Mouse (Mus musculus) hematopoietic stem cell, adult 5-6 weeks (primary cell): ENCODE measurements at regions not wholly inside any gene's neighbourhood (a gene's known extent, or its start where the extent isn't known, plus 50 kb on each side); places are given as distances from the start of the nearest gene placed in this dataset.

Experiments used
- ATAC-seq, 2 experiments: fragments of 125-278 bp in 1 of 2; replicated peaks in 1 of 2; 2 replicates each; pipeline ENCODE4 v1.8.0; 2016 to 2017; ENCODE audit warnings: inconsistent platforms in 2 of 2, mild to moderate bottlenecking in 2 of 2, moderate number of reproducible peaks in 2 of 2, low read depth in 1 of 2, moderate TSS enrichment in 1 of 2; ENCODE audit not compliant: low FRiP score in 2 of 2, poor library complexity in 2 of 2, severe bottlenecking in 2 of 2, insufficient read depth in 1 of 2, low TSS enrichment in 1 of 2

DNA sequence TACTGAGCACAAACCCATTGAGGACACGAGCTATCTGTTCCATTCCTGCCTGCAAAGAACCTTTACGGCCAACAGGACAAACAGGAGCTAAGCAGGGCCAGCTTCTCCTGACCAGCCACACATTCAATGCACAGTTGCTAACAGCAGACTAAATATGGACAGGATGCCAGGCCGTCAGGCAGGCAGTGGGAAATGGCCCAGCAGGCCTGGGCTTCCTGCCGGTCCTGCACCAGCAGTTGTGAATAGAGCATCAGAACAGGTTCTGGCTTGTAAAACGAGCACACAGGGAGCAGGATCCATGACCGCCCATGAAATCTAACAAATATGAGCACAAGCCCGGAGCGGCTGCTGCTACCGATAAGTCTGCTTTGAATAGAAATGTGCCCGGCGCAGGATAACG, 384.0 kb downstream of the Ajap1 start:
- no peak for ATAC-seq

DNA sequence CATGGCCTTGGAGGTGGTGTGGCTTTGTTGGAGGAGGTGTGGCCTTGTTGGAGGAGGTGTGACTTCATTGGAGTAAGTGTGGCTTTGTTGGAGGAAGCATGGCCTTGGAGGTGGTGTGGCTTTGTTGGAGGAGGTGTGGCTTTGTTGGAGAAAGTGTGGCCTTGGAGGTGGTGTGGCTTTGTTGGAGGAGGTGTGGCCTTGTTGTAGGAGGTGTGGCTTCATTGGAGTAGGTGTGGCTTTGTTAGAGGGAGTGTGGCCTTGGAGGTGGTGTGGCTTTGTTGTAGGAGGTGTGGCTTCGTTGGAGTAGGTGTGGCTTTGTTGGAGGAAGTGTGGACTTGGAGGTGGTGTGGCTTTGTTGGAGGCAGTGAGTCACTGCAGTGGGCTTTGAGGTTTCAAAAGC, 385.0 kb downstream of the Ajap1 start:
- ATAC-seq = no peak

DNA sequence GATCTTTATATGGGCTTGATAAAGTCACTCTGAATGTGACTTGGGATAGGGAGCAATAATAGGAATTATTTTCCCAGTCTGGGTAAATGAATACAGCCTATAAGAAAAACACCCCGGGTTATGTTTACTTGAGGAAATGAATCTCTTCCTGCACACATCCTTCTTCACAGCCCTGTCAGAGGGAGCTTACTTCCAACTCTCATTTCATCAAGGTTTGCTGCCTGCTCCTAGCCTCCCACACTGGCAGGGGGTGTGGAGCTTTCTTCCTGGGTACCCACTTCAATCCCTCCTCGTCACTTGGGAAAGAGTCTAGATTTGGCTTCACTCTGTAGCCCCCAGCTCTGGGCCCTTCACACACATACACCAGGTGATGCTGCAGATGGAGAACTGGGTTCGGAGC, 389.5 kb downstream of the Ajap1 start:
- ATAC-seq = no peak

DNA sequence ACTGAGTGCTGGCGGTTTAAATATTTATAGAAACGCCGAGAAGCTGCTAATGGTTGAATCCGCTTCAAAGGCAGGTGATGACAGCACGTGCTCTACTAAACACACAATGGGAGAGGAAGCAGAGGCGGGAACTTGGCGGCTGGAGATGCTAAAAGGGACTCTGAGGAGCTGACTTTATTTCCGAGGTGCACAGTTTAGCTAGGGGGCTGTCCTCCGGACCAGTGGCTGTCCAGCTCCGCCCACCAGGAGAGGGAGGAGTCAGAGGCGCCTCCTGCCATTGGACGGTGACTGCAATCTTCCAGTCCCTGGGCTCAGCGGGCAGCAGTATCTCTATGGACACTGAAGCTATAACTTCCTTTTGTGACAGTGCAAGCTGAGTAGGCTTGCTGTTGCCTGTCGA, 400.4 kb downstream of the Ajap1 start:
- ATAC-seq = no peak

DNA sequence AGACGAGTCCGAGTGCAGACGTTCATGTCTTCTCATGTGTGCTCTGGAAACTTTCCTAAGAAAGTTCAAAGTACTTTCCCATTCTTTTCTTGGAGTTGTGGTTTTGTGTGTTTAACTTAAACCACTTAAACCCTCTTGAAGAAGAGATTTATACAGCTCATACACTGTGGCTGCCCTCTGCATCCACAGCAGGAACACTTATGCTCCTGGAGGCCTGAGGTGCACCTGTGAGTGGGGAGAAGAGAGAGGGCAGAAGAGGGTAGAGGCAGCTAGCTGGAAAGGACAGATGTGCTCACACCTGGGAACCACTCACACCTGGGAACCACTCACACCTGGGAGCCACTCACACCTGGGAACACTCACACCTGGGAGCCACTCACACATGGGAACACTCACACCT, 408.0 kb downstream of the Ajap1 start:
- no peak for ATAC-seq

DNA sequence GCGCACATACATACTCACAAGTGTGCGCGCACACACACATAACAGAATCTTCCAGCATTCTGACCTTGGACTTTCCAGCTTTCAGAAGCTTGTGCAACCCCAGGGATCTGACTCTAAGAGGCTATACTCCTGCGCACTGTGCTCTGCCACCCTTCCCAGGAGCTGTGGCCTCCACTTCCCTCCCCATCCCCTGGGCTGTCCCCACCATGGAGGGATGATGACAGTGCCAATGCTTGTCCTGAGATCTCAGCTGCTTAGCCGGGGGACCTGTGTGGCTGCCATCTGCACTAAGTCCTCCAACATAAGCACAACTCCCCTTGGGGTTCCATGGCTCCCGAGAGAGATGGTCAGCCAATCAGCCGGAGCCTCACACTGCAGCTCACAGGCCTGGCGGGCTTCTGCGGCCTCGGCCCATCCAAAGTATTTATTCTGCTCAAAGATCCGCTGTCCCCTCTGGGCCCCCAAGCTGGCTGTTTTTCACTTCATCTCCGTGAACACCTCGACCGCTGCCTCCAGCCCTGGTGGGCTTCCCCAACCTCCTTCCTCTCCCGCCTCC, 412.3 kb downstream of the Ajap1 start:
- ATAC-seq = no peak

DNA sequence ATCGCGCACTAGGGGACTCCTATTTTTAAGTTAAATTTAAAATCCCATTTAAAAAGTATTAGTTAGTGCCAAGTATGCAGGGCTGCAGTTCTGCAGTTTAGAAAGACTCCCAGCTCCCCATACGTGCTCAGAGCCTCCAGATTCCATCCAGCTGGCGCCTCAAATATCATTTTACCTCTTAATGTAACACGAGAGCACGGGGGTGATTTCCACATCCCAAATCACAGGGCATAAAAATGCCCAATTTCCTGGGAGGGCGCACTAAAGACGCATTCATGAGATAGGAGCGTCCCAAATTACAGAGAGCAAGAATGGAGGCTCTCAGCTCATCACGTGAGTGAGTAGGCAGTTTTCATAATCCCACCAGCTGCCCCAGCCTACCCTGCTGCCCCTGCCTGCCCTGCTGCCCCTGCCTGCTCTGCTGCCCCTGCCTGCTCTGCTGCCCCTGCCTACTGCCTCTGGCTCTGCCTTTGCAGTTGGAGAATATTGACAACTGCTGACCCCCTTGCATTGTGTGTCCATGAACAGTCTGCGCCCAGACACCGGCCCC, 414.1 kb downstream of the Ajap1 start:
- no peak for ATAC-seq

DNA sequence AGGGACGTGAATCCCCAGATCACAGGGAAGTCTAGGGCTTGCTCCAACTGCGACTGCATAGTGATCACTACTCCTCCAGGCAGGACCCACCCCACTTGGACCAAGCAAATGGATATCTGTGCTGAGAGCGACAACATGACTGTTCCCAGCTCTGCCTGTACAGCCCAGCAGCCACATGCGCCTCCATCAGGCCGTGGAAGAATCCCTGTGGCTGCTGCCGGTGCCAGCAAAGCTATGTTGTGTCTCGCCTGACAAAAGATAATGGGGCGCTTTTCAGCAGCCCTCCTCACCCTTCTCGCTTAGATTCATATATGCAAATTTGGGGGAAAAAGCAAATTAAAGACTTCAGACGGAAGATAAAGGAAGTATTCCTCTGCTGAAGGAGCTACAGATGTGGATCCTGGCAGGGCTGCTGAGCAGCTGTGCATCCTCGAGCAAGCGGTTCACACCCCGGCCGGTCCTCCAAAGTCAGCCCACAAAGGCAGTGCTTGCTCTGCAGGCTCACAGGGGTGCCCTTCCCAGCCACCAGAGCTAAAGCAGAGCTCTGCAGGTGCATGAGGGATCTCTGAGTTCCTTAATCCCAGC, 418.5 kb downstream of the Ajap1 start:
- no peak for ATAC-seq

DNA sequence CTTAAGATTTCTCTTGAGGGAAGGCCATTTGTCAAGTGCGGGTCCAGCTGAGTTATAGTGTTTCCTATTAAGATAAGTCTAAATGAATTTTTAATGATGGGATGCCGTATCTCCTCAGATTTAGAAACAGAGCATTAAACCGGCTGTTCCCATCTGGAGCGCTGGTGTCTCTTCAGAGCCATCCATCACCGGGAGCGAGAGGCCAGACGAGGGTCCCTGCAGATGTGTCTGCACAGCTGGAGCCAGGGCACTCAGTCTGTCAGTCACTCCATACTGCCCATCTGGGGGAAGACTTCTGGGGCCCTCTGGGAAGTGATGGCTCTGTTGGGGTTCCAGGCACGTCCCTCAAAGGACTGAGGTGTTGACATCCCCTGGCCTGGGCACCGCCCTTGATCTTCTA, 419.2 kb downstream of the Ajap1 start:
- no peak for ATAC-seq

DNA sequence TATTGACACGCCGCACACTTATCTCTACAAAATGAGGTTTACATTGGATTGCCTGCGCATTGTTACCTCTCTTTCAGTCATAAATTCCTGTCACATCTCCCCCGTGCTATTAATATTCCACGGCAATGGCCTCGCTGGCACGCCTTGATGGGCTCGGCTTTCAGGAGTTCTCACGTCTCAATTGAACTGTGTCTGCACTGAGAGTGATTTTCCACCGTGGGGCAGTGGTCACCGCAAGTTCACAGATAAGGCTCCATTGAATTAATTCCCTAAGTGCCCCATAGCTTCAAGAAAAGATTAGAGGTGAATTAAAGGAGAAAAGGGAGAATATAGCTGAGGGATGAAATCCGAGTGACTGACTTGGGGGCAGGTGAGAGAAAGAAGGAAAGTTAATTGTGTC, 424.5 kb downstream of the Ajap1 start:
- ATAC-seq = no peak

DNA sequence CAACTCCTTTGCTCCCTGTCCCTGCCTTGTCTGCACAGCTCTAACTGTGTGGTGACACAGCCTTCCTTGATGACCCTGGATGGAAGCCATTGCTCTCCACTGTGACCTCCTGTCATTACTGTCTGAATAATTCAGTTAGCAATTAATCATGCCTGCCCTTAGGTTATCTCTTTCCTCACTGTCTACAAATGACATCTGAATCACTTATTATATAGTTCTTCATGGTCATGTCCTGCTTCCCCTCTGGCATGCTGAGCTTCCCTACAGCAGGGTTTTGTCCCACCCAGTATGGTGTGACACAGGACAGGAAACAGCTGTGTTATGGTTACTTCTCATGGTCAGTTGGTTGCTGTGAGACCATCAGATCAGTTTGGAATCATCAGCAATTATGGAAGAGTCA, 458.9 kb downstream of the Ajap1 start:
- no peak for ATAC-seq

DNA sequence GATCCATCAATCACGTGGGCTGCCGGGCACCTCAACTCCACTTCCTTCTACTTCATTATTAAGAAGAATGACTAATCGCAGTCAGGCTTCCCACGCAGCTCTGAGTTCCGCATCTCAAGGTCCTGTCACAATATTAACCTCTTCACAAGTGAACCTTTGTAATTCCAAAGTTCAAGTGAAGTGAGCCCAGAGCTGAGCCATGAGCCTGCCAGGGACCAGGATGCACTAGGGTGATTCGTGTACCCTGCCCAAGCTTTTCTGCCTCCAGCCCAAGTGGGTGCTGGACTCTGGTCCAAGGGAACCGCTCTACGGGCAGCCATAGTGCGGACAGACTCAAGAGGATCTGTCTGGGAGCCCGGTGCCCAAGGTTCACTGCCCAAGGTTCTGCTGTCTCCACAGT, 463.4 kb downstream of the Ajap1 start:
- no peak for ATAC-seq

DNA sequence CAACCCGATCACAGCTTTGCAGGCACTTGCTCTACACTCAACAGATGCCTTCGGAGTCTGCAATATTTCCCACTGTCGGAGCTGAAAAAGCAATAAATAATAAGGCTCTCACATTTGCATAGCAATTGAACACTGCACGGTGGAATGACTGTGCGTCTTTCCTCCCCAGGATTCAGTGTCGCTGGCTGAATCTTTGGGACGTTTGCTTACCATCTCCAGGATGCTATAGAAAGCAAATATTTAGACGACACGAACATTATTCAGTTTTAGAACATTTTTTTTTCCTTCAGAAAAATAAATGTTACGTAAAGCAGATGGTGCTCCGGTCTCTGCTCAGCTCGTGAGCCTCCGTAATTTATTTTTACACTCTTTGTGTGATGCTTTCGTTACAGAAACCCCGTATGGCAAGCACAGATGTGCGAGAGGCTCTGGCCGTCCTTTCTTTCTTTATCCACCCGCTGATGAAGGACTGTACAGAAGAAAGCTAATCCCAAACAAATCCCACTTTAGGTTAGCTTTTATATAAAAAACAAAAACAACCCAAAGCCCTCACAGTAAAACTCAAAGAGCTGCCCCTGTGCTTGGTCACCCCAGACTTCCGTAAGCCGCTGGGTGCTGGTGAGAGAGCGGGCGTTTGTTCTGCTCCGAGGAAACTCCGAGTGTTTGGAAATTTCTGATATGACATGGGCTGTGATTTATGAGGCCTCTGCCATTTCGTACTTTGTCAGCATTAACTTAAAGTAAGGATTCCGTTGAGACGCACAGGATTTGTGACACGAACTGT, 464.3 kb downstream of the Ajap1 start:
- ATAC-seq = no peak

DNA sequence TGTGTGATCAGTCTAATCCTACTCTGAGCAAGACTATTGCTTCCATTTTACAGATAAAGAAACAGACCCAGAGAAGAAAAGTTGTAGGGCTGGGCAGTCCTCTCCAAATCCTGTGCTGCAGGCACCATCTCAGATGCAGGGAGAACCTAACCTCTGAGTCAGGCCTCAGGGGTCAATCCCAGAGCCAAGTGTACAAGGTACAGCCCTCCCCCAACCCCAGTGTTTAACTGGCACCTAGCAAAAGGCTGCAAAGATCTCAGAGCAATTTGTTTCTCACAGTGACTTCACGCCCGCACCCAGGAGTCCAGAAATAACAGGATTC, 464.8 kb downstream of the Ajap1 start:
- no peak for ATAC-seq

DNA sequence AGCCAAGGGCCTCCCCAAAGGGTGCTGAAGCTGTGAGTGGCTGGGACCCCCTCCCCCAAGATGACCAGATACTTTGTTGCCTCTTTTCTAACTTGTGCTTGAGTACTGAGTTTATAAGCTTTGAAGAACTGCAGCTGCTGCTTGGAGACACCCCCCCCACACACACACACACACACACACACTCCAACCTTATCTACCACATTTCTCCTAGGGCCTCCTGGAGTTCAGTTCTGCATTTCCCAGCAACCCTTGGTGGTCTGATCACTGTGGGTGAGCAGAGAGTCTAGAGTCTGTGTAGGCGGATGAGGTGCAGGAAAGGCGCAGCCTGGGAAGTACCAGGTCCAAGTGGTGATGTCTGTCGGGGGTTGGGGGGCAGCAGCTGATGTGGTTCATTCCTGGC, 479.3 kb downstream of the Ajap1 start:
- no peak for ATAC-seq

DNA sequence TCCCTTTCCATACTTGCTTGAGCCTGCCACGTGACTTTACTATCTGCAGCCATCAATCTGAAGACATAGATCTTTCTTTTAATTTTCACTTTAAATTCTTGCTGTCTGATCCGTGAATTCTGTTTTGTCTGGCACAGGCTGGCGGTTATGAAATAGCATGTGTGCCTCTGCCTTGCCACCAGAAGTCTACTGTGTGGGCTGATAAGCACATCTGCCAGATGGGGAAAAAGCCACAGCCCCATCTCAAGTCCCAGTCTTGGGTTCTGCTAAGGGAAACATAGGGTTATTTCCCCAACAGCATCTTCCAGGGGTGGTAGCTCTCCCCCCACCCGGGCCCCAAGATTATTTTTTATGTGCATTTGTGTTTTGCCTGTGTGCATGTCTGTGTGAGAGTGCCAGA, 480.1 kb downstream of the Ajap1 start:
- ATAC-seq = no peak

DNA sequence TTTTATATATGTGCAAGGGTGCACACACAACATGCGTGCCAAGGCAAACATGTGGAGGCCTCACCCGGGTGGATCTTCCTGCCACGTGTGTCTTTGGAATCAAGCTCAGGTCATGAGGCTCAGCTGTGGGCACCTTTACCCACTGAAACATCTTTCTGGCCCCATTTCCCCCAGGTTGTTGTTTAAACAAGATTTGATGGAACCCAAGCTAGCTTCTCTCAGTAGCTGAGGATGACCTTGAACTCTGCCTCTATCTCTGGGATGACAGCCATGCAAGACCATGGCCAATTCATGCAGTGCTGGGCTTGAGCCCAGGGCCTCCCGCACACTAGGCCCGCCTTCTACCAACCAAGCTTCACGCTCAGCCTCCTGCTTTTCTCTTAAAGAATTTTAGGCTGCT, 480.9 kb downstream of the Ajap1 start:
- ATAC-seq = no peak

DNA sequence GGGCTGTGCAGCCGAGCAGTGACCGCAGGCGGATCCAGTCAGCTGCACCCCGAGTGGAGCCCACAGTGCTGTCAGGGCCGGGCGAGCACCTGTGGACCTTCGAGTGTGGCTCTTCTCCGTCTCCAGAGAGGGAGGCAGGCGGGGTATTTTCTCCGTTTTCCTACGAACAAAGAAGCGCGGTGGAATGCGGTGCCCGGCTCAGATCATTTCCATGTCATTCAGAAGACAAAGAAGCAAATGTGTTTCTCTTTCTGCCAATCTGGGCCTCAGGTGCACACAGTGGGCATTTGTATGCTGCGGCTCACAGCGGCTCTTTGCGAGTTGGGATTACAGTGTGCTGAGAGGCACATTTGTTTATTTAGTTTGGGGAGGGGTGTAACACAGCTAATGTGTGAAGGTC, 483.1 kb downstream of the Ajap1 start:
- no peak for ATAC-seq

DNA sequence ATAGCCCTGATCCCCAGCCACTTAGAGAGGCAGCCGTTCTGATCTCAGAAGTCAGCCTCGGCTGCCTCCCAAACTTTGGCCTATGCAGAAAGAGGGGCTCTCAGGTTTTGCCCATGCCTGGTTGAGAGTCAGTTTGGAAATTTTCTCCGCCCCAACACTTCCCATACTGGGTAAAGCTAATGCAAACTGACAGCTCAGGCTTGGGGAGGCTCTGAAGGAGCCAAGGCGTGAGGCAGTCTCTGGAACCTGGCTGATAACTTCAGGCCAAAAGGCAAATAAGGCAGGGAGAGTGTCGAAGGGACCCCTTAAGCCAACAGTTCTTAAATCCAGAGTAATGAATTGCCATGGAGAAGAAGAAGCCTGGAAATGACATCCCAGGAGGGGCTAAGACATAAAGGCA, 485.4 kb downstream of the Ajap1 start:
- no peak for ATAC-seq
